Mouse (Mus musculus) heart, embryonic 12.5 days (tissue): ENCODE measurements around the gene Ccl12. TPM values are rescaled to one million over a fixed set of nuclear protein-coding genes. Genes with fewer than 3 reads are reported as not detected.

Source experiments
- polyA plus RNA-seq: library from polyadenylated mRNA; unstranded; fragments of >200 nt; fragmentation: Nextera tagmentation; extraction: Ambion mirVana; gene quantifications from 2 replicates; pipeline ENCODE4 v1.2.1, GENCODE M21; 2016

Ccl12 gene
- polyA plus RNA-seq, 1 experiment from 2014 or later, result 0.72 TPM

Other genes with a start within 250 kb of the Ccl12 start
- not detected in 2 replicates for gene 5530401A14Rik, start 241.2 kb upstream of the Ccl12 start, polyA plus RNA-seq
- gene Asic2, start 133.4 kb upstream of the Ccl12 start, polyA plus RNA-seq, result 0.06 and 0.12 TPM in 2 replicates
- 8.0 and 8.8 TPM in 2 replicates for gene Ccl2, start 66.3 kb upstream of the Ccl12 start, polyA plus RNA-seq
- not detected in 2 replicates for gene Gm17268, start 63.3 kb upstream of the Ccl12 start, polyA plus RNA-seq
- gene Ccl7, start 56.1 kb upstream of the Ccl12 start, polyA plus RNA-seq, result 2.6 and 3.9 TPM in 2 replicates
- 0.15 TPM in 1 of 2 replicates, not detected in the other for gene Ccl11, start 44.0 kb upstream of the Ccl12 start, polyA plus RNA-seq
- gene Ccl8, start 13.3 kb downstream of the Ccl12 start, polyA plus RNA-seq, result not detected in 2 replicates
- not detected in 2 replicates for gene Ccl1, start 203.8 kb downstream of the Ccl12 start, polyA plus RNA-seq